Mouse (Mus musculus) embryo, embryonic 11.5 days (tissue): ENCODE data around the gene Kcnh4.

Experiments used
- DNase-seq: peaks from one replicate; pipeline ENCODE4 v3.0.0-alpha.2; 2012; ENCODE audit warnings: low read depth, low spot score

Gene Kcnh4

GRCm38 (mm10) chr11:100766726-100767125 is 7.0 kb upstream of the Kcnh4 start:
- DNase-seq: no peak

GRCm38 (mm10) chr11:100762831-100763230 is 3.1 kb upstream of the Kcnh4 start, which contains the start of gene Hcrt:
Gene Hcrt, minus strand, starts transcription at chr11:100762931.
- DNase-seq: no peak

DNA sequence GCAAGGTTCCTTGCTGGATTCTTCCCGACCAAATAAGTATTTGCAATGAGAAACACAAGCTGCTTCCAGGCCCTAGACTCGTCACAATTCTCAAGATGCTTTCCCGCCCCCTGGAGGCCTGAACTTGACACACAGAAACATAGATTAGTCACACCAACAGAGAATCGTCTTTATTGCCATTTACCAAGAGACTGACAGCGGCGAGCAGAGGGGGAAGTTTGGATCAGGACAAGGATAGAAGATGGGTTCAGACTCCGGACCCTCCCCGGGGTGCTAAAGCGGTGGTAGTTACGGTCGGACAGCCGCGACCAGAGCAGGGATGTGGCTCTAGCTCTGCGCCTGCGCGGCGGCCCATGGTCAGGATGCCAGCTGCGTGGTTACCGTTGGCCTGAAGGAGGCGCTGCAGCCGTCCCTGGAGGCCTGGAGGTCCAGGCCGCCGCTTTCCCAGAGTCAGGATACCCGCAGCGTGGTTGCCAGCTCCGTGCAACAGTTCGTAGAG is 1.9 kb upstream of the Kcnh4 start:
- peak; percentile 66 for DNase-seq

DNA sequence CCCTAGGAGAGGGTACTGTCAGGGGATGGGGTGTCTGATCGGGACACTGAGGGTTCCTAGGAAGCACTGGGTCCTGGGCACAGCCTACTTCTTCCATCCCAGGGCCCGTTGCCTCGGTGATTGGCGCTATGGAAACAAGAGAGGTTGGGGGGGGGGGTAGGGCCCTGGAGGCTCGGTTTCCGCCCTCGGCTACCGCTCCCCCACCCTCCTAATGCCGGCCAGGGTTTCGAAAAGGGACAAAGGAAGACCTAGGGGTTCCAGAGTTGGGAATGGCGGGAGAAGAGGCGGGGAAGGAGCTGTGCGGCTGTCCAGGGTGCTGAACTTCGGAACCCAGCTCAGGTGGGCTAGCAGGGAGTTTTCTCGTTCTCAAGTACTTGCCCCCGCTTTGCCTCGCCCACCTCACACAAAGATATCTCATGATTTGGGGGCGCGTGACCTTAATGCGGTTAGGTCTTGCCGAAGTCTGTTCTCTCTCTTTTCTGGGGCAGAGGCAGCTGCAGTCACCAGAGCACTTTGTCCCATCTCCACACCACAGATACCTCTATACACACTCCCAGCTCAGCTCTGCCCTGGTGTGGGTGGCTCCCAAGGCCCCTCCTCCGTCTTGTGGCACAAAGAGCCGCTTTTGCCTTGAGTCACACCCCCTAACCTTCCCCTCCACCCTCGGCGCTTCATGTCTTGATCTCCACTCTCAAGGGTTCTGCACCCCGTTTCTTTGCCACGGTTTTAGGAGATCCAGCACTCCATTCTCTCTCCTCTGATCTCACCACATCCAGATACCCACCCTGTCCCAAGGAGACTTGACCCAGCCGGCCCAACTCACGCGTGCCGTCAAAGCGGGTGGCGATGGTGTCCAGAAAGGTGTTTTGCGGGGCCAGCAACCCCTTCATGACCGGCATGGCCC is 783 bp downstream of the Kcnh4 start:
- DNase-seq: peak; percentile 57

GRCm38 (mm10) chr11:100757566-100757965 is 2.2 kb downstream of the Kcnh4 start:
- no peak for DNase-seq

- DNase-seq: no peak
Observed at GRCm38 (mm10) chr11:100756476-100756875, 3.3 kb downstream of the Kcnh4 start.

GRCm38 (mm10) chr11:100754693-100755057 is 5.1 kb downstream of the Kcnh4 start:
- no peak for DNase-seq

- DNase-seq: no peak
Observed at GRCm38 (mm10) chr11:100754021-100754692, 5.6 kb downstream of the Kcnh4 start.

DNA sequence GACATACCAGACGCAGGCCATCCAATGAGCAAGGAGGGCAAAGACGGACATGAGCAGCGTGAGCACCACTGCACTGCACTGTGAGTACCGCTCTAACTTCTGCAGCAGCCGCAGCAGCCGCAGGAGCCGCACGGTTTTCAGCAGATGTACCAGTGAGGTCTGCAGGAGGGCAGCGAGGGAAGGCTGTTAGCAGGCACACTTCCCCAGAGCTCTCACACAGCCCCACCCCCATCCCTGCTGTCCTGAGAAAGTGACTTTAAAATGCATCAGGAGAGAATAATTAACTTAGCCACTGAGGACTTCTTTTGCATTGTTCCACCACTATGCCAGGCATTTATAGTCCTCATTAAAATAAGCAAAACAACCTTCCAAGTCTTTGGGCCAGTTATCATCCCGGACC is 7.4 kb downstream of the Kcnh4 start:
- DNase-seq: no peak

GRCm38 (mm10) chr11:100750127-100750526 is 9.6 kb downstream of the Kcnh4 start:
- DNase-seq: no peak

DNA sequence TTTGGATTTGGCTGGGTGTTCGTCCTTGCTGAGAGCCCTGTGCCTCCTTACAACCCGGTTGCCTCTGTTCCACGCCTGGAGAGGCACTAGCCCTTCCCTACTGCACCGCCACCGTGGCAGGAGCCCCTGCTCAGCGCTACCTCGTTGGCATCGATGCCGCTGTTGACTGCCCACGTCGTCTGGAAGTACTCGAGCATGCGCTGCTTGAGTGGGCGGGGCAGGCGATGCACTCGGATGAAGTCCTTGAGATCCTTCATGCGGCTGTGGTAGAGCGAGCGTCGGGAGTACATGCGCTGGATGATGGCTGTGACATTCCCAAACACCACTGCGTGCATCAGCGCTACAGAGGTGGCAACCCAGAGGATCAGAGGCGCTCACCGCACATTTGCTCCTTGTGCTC is 10.3 kb downstream of the Kcnh4 start:
- DNase-seq: no peak

DNA sequence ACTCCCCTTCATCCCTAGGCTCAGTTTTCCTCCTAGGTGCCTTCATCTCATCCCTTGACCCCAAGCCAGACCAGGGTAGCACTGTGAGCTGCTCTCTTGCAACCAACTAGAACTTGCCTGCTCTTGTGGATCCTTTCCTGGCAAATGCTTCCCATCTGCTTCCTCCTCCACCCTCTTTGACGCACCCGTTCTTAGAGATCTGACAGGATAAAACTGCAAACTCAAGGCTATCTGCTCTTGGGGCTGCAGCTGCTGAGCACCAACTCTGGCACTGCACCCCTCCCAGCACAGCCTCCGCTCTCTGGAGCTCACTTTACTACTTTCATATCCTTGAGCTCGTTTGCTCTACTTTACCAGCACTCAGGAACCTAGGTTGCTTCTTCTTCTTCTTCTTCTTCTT is 11.1 kb downstream of the Kcnh4 start:
- no peak for DNase-seq

GRCm38 (mm10) chr11:100747114-100747513 is 12.6 kb downstream of the Kcnh4 start:
- DNase-seq: no peak

DNA sequence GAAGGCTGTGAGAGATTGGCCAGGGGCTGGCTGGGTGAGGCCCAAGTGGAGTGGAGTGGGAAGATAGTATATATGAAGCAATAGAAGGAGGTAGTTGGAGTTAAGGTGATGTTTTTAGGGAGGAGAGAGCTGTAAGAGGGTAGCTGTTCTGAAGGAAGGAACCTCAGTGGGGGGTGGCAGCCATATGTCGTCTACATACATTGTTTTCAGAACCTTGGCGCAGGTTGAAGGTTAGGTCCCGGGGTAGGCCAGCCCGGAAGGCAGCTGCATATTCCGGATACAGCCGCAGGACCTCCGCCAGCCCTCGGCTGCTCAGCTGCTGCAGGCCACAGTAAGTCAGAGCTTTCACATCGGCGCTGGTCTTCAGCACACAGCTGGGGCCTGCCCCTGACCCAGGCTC is 13.2 kb downstream of the Kcnh4 start:
- no peak for DNase-seq

DNA sequence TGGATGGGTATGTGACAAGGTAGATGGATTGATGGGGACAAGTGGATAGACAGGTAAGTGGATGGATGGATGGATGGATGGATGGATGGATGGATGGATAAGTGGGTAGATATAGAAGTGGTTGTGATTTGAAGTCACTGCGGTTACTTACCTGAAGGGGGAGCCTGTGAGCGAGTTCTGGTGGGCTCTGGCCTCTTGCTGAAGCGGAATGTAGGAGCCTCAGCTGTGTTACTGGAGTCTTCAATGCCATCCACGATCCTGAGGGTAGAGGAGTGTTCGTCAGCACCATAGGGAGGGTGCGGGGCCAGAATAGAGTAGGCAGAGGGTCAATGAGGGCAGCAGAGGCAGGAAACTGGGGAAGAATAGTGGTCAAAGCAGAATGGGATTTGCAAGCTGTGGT is 14.7 kb downstream of the Kcnh4 start:
- DNase-seq: peak; percentile 41

DNA sequence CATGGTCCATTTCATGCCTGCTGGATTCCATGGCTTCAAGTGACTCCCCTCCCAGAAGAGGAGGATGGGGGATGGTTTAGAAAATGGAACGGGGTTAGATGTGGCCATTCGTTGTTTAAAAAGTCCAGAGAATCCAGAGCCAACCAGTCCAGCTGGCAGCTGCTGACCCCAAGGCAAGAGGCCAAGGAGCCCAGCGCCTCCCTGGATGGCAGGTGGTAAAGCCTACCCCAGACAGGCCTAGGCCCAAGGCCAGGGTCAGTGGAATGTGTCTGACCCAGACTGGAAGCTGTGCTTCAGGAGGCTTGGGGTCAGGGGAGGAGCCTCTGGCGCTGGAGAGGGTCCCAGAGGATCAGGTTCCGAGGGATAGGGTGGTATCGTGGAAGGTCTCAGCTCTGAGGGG is 18.4 kb downstream of the Kcnh4 start:
- no peak for DNase-seq

DNA sequence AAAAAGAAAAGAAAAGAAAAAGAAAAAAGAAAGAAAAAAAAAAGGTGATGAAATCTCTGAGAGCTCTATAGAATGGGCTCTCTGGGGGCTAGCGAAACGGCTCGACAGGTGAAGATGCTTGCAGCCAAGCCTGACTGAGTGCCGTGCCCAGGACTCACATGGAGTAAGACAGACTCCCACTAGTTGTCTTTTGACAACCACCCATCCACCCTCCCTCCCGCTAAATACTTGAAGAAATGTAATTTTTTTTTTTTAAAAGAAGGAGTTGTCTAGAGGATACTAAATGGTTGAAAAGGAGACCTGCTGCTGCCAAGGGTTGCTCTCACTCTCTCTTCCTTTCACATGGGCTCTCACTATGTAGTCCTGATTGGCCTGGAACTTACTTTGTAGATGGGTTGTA is 21.0 kb downstream of the Kcnh4 start:
- DNase-seq: no peak

GRCm38 (mm10) chr11:100738066-100738604 is 21.6 kb downstream of the Kcnh4 start, which contains the start of gene Rab5c:
Gene Rab5c, minus strand, starts transcription at chr11:100738215.
- DNase-seq: peak; percentile 98

GRCm38 (mm10) chr11:100737105-100737733 is 22.5 kb downstream of the Kcnh4 start:
- DNase-seq: no peak

DNA sequence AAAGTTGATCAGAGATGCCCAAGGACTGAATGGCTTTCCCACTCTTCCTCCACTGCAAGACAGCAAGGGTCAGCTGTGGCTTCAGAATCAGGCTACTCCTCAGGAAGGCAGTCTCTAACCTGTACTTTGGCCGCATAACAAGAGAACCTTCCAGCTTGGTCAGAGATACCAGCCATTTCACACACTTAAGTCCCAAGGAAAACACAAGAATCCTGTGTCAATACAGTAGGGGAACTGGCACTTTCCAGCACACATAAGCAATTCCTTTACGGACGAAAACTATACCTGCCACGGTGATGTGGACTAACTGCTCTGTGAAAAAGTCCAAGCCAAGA is 23.0 kb downstream of the Kcnh4 start:
- no peak for DNase-seq

DNA sequence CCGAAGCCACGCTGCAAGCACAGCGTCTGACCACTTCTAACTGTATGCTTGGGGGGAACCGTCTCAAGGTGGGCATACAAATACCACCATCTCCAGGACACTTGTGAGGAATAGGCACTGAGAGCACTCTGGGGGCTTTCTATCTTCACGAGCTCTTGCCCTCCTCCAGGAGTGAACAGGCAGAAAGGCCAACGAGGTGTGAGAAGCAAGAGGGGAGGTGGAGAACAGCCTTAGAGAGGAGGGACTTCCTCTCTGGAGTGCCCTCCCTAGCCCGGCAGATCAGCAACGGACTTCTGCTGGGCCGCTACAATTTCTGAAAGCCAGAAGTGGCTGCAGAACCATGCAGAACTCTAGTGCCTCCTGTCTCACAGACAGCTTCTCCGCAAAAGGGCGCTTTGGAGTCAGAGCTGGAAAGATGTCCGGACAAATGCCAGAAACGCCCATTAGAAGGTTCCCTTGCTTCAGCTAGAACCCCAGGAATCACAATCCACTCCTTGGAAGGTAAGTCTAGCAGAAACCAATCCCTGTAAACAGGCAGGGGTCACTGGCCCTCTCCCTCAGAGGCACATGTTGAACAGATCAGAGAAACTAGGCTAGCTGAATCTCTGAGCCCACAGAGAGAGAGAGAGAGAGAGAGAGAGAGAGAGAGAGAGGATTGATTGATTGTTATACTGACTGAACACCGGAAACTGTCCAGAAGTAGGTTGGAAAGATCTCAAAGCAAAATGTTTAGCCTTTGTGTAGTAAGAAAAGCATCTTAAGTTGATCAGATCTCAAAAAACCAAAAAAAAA is 23.6 kb downstream of the Kcnh4 start:
- no peak for DNase-seq
